12 mouse cellular contexts compared by ENCODE assay signal in genomic region chr13:53234844-53235243, GRCm38 (mm10). TPM values are rescaled to one million over a fixed set of nuclear protein-coding genes. Genes with fewer than 3 reads are reported as not detected.
DNase-seq lines count a peak whose midpoint lies in the region; ATAC-seq lines count a peak whose summit lies in the region.
"Had no signal": no experiment of that assay in that cellular context is flagged by ENCODE, and none has a peak within 500 bp of the region (broad histone marks: within the 10 kb centered on the region; RNA-seq: fewer than 3 reads in every experiment).

No protein-coding gene starts in this region.

- no peak for ATAC-seq in hindbrain, embryonic 16.5 days
- no peak for ATAC-seq in neural tube, embryonic 15.5 days (ENCODE audit: low FRiP score)
- ATAC-seq in neural tube, embryonic 11.5 days (ENCODE audit: insufficient read depth, low FRiP score, low TSS enrichment): no peak

- peak overlapping the region; percentile 91 for H3K27ac ChIP-seq in hindbrain, embryonic 10.5 days
- no peak overlapping the region for H3K27ac ChIP-seq in hindbrain, embryonic 16.5 days (ENCODE audit: low read depth, low read length)
- H3K27ac ChIP-seq in neural tube, embryonic 15.5 days (replicated peaks): no peak overlapping the region
- H3K27ac ChIP-seq in neural tube, embryonic 11.5 days (ENCODE audit: low read depth, low read length): peak overlapping the region; percentile 51
- H3K27ac ChIP-seq: liver, embryonic 13.5 days had no signal

- H3K4me3 ChIP-seq in hindbrain, embryonic 10.5 days: peak overlapping the region; percentile 13; the same call in 1 of the 2 replicates
- no peak overlapping the region for H3K4me3 ChIP-seq in hindbrain, embryonic 16.5 days (ENCODE audit: low read length)
- no peak overlapping the region for H3K4me3 ChIP-seq in neural tube, embryonic 15.5 days (replicated peaks)
- H3K4me3 ChIP-seq in neural tube, embryonic 11.5 days (ENCODE audit: low read depth, low read length): no peak overlapping the region
- H3K4me3 ChIP-seq: liver, embryonic 13.5 days had no signal

- H3K27me3 ChIP-seq in hindbrain, embryonic 10.5 days (ENCODE audit: insufficient read depth, poor library complexity, severe bottlenecking): peaks cover 22% of the 10 kb centered on the region; the same call in 1 of the 2 replicates
- H3K27me3 ChIP-seq in hindbrain, embryonic 16.5 days (replicated peaks; ENCODE audit: control insufficient read depth, insufficient read depth, low read length): no peaks in the 10 kb centered on the region
- H3K27me3 ChIP-seq in neural tube, embryonic 15.5 days (replicated peaks): 0 out of 2 replicates have a peak, but pooled peaks cover 2% of the 10 kb centered on the region
- H3K27me3 ChIP-seq in neural tube, embryonic 11.5 days (ENCODE audit: control insufficient read depth, insufficient read depth, low read length): no peaks in the 10 kb centered on the region

- peaks cover 80% of the 10 kb centered on the region for H3K4me1 ChIP-seq in hindbrain, embryonic 10.5 days (replicated peaks)
- peaks cover 7% of the 10 kb centered on the region for H3K4me1 ChIP-seq in hindbrain, embryonic 16.5 days (ENCODE audit: control insufficient read depth, insufficient read depth, low read depth, low read length)
- H3K4me1 ChIP-seq in neural tube, embryonic 15.5 days: peaks cover 62% of the 10 kb centered on the region
- peaks cover 52% of the 10 kb centered on the region for H3K4me1 ChIP-seq in neural tube, embryonic 11.5 days (ENCODE audit: control insufficient read depth, insufficient read depth, low read length)
- H3K4me1 ChIP-seq: liver, embryonic 13.5 days had no signal

- no peaks in the 10 kb centered on the region for H3K36me3 ChIP-seq in hindbrain, embryonic 10.5 days
- H3K36me3 ChIP-seq in hindbrain, embryonic 16.5 days (ENCODE audit: control insufficient read depth, insufficient read depth, low read length): no peaks in the 10 kb centered on the region
- H3K36me3 ChIP-seq in neural tube, embryonic 15.5 days: no peaks in the 10 kb centered on the region
- H3K36me3 ChIP-seq in neural tube, embryonic 11.5 days (ENCODE audit: control insufficient read depth, insufficient read depth, low read length): no peaks in the 10 kb centered on the region
- H3K36me3 ChIP-seq: liver, embryonic 13.5 days had no signal

- 2% methylated on average over 12 of the region's 12 CpGs for WGBS in hindbrain, embryonic 10.5 days
- 10% methylated on average over 12 of the region's 12 CpGs for WGBS in hindbrain, embryonic 16.5 days
- WGBS in neural tube, embryonic 15.5 days: 7% methylated on average over 12 of the region's 12 CpGs
- WGBS in neural tube, embryonic 11.5 days: 3% methylated on average over 12 of the region's 12 CpGs

- no peak overlapping the region for H3K9ac ChIP-seq in hindbrain, embryonic 16.5 days (ENCODE audit: low read depth, low read length)
- H3K9ac ChIP-seq in neural tube, embryonic 15.5 days (replicated peaks): no peak overlapping the region
- peak overlapping the region; percentile 32; the same call in 1 of the 2 replicates for H3K9ac ChIP-seq in neural tube, embryonic 11.5 days (ENCODE audit: low read length)
- H3K9ac ChIP-seq: liver, embryonic 13.5 days had no signal

- no peak overlapping the region for H3K4me2 ChIP-seq in hindbrain, embryonic 16.5 days (ENCODE audit: low read length)
- no peak overlapping the region for H3K4me2 ChIP-seq in neural tube, embryonic 15.5 days
- peak overlapping the region; percentile 4; the same call in 1 of the 2 replicates for H3K4me2 ChIP-seq in neural tube, embryonic 11.5 days (ENCODE audit: low read depth)
- H3K4me2 ChIP-seq: liver, embryonic 13.5 days had no signal

- DNase-seq in hindbrain, embryonic 10.5 days (ENCODE audit: low spot score): peak; percentile 54
- peak; percentile 45 for DNase-seq in neural tube, embryonic 10.5 days (ENCODE audit: extremely low spot score, low spot score)
- peak; percentile 70 for DNase-seq in embryo, embryonic 10.5 days (ENCODE audit: low spot score)
- peak; percentile 53 for DNase-seq in neural tube, embryonic 11.5 days (ENCODE audit: low spot score)
- DNase-seq in Muller cell, postnatal 12 days (ENCODE audit: inconsistent ontology term): no peak
- no peak for DNase-seq in gastrocnemius, postnatal 10 days
- DNase-seq: liver, embryonic 13.5 days; lung, postnatal 36 days had no signal

- no peaks in the 10 kb centered on the region for H3K9me3 ChIP-seq in hindbrain, embryonic 10.5 days
- H3K9me3 ChIP-seq in hindbrain, embryonic 16.5 days (ENCODE audit: control insufficient read depth, low read length): no peaks in the 10 kb centered on the region
- H3K9me3 ChIP-seq in neural tube, embryonic 15.5 days (replicated peaks): no peaks in the 10 kb centered on the region
- H3K9me3 ChIP-seq in neural tube, embryonic 11.5 days (ENCODE audit: control insufficient read depth, low read length): no peaks in the 10 kb centered on the region
- H3K9me3 ChIP-seq: liver, embryonic 13.5 days had no signal

RNA-seq across cellular contexts. Expression of gene Ror2, which starts 51.1 kb away (rescaled TPM):
- 13.5 and 16.9 TPM in 2 replicates for polyA plus RNA-seq in hindbrain, embryonic 10.5 days (2016; fragmentation: Nextera tagmentation; extraction: Ambion mirVana)
- 2.2 and 3.0 TPM in 2 replicates for polyA plus RNA-seq in hindbrain, embryonic 16.5 days (2015; fragmentation: Nextera tagmentation; extraction: Ambion mirVana)
- polyA plus RNA-seq in neural tube, embryonic 15.5 days (2015; fragmentation: Nextera tagmentation; extraction: Ambion mirVana): 3.4 and 4.8 TPM in 2 replicates
- 8.1 and 8.7 TPM in 2 replicates for polyA plus RNA-seq in neural tube, embryonic 11.5 days (2014; fragmentation: Nextera tagmentation; extraction: Ambion mirVana)
- total RNA-seq in gastrocnemius, postnatal 10 days (2021): 1 to 10 TPM; 3.3 to 4.6 TPM
- total RNA-seq: common myeloid progenitor, adult 5-6 weeks; granulocyte monocyte progenitor cell, adult 5-6 weeks had no signal

Comparison
In these comparisons a context has a peak if more than half of its experiments do, and no peak if none do; other contexts are left out.
1. H3K27ac ChIP-seq: peak in hindbrain, embryonic 10.5 days (single experiment) and neural tube, embryonic 11.5 days (single experiment); none in hindbrain, embryonic 16.5 days (single experiment) and neural tube, embryonic 15.5 days (single experiment).
2. DNase-seq: peak in hindbrain, embryonic 10.5 days (single experiment), neural tube, embryonic 10.5 days (single experiment), embryo, embryonic 10.5 days (single experiment) and neural tube, embryonic 11.5 days (single experiment); none in Muller cell, postnatal 12 days (single experiment) and gastrocnemius, postnatal 10 days (single experiment).